Mouse (Mus musculus) thymus, postnatal 10 days (tissue): Measurements from ENCODE around the gene Snapc4.
A peak's percentile ranks its signal among the peaks of the same experiment; 100 is the strongest.

Source experiments
- DNase-seq, 2 experiments: peaks; one replicate each; pipeline ENCODE4 v3.0.0; 2021; ENCODE audit warnings: low spot score in 2 of 2

Snapc4 gene

DNA sequence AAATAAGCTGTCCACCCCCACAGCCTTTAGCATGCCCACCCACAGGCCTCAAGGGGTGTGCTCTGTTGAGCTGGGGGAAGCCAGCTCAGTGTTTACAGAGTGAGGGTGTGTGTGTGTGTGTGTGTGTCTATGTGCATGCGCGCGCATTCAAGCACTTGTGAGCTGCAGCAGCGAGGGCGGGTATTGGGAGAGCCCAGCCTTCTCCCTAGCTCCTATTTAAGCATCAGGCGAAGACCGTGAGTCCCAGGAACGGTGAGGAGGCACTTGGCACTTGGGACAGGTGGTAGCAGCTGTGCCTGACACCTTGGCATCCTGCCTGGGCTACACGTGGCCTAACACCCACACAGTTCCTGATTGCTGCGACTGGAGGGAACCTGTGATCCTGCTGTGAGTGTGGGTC, 38.4 kb downstream of the Snapc4 start:
- DNase-seq: no peak

DNA sequence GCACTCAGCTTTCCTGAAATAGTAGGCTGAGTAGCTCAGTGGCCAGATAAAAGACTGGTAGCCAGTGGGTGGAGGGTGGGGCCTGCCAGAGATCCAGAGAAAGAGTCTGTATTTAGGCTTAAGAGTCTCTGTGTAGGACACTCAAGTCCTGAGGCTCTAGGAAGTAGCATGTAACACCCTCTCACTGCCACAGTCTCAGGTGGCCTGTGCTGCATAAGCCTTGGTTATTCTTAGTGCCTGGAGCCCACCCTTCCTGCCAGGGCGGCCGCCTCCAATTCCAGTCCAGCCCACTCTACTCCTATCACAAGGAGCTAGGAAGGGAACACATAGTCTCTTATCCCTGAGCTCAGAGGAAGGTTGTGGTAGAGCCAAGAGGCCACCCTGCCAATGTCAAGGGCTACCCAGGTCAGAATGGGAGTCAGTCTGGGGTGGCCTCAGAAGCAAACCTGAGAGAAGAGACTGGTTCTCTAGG, 38.9 kb downstream of the Snapc4 start:
- no peak for DNase-seq

DNA sequence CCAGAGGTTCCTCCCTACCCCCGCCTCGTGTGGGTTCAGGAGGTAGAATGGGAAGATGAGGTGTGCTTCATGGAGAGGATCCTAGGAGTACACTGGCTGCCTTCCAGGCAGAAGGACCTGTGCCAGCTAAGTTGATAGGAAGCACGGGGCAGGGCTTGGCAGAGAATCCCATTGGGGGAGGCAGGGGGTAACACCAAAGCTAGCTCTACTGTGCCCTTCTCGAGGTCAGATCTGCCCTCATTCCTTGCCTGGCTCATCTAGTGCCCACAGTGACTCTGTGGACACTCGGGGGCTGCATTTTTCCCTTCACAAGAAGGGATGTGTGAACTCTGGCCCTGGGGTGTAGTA, 41.3 kb downstream of the Snapc4 start:
- no peak for DNase-seq

DNA sequence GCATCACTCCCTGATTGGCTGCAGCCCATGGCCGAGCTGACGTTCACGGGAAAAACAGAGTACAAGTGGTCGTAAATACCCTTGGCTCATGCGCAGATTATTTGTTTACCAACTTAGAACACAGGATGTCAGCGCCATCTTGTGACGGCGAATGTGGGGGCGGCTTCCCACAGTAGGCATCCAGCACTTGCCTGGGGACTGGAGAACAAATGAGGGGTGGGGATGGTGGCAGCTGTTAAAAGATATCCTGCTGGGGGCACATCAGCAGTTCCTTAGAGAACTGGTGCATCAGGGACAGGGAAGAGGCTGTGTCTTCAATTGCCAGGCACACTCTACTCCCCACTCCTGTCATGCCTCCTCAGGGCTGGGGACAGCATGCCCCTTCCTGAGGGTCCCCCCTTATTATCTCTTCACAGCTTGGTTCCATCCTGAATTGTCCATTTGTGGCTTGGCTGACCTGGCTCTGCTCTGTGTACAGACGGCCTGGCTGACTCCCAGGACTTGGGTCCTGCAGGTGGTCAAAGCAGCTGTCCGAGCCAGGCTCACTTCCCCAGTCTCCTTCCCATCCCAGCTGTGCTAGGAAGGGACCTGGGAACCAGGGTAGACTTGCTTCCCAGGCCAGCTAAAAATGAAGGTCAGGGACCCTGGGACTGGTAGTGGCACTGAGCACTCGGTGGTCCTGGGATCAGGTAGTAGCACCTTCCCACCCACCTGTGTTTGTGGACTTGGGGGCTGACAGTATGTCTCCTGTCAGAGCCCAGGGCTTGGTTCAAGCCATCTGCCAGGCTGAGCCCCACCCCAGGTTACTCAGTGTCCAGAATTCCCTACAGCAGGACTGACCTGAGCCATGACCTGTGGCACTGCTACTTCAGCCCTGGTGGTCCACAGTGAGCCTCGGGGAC, 41.9 kb downstream of the Snapc4 start:
- no peak for DNase-seq

DNA sequence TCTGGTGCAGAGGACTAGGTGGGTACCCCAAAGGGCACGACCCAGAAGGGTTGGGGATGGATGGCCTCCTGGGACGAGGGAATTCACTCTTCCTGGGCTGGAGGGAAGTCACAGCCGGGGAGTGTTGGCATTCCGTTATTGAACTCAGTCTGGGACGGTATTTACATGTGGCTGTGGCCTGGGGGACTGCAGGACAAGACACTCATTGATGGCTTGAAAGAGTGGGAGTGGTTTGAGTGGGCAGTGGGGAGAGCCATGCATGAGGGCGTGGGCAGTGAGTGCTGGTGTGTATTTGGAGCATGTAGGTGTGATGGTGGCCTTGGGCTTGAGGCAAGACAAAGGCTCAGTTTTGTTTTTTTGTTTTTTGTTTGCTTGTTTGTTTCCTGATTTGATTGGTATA, 49.8 kb downstream of the Snapc4 start:
- no peak for DNase-seq

DNA sequence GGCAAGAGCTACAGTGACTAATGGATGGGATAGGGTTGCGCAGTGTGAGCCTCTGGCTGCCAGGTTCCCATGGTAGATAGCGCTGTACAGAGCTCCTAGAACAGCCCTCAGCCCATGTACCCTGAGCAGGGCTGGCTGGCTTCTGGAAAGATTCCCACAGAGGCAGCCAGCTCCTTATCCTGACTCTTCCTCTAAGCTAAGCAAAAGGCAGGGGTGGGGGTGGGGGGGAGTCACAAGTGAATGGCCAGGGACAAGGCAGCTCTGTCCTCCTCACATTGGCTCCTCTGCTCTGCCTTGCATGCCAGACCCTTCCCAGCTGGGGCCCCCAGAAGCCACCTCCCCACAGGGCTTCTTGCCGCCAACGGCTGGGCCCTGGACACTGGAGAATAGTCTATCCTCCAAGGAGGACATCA, 50.4 kb downstream of the Snapc4 start:
- DNase-seq: no peak

DNA sequence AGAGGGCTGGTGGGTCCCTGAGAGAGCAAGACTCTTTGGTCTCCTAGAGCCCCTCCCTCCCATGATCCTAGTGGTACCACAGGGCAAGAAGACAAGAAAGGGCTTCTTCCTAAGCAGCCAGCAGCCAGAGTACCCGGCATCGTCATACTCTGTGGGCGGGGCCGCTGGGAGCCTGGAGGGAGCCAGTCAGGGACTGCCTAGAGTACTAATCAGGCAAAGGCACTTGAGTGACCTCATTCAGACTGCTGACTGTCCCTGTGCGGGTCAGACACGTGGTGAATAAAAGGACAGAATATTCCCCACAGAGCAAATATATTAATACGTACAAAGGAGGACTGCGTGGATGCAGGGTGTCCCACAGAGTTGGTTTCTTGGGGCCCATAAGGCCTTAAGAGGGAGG, 51.1 kb downstream of the Snapc4 start:
- DNase-seq: no peak

DNA sequence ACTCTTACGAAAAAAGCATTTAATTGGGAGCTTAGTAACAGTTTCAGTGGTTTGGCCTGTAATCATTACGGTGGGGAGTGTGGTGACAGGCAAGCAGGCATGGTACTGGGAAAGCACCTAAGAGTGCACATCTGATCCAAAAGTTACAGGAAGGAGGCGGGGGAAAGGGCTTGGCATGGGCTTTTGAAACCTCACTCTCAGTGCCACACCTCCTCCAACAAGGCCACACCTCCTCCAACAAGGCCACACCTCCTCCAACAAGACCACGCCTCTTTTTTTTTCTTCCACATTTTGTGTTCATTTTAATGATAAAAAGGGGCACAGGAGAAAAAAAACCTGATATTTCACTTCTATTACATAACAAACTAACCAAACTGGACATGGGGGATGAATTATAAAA, 52.6 kb downstream of the Snapc4 start:
- DNase-seq: no peak

DNA sequence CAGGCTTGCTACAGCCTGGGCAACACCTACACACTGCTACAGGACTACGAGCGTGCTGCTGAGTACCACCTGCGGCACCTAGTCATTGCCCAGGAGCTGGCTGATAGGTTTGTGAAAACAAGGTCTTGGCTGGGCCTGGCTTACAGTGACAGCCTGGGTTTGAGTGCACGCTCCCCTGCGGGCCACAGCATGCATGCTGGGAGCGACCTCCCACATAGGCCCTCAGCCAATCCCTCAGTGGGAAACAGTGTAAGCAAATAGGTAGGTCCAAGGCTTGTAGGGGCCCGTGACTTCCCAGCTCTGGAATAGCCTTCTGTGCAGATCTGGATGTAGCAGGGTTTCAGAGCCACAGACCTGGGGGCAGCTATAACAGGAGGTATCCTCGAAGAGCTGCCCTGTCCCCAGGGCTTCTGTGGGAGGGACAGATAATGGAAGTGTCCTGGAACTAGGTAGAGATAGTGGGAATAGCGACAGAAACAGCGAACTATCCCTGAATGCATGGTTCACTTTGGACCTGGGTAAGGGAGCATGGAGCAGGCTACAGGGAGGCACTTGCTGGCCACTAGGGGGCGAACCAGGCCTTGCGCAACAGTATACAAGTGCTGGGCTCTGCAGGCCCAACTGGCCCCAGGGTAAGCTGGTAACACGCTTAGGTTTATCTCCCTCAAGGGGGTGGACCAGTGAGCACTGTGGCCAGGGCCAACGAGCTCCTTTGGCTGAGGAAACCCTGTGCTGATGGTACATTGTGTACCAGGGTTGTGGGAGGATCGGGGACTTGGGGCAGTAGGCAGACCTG, 54.9 kb downstream of the Snapc4 start:
- DNase-seq: peak in 1 of 2 experiments; percentile 63

DNA sequence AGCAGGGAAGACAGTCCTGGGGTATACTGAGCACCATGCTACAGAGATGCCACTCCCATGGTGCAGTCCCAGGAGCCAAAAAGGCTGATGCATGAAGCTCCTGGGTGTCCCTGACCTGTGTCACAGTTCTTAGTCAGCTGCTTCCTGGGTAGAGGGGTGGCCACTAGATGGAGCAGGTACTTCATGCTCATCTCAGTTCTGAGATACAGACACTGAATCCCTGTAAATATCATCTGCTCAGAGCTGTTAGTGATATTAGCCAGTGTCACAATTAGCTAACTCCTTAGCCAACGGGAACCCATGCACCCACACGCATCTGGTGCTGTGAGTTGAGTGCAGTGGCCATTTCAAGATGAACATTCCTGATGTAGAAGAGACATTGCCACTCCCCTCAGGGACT, 55.5 kb downstream of the Snapc4 start:
- DNase-seq: peak; percentile 24 to 53

DNA sequence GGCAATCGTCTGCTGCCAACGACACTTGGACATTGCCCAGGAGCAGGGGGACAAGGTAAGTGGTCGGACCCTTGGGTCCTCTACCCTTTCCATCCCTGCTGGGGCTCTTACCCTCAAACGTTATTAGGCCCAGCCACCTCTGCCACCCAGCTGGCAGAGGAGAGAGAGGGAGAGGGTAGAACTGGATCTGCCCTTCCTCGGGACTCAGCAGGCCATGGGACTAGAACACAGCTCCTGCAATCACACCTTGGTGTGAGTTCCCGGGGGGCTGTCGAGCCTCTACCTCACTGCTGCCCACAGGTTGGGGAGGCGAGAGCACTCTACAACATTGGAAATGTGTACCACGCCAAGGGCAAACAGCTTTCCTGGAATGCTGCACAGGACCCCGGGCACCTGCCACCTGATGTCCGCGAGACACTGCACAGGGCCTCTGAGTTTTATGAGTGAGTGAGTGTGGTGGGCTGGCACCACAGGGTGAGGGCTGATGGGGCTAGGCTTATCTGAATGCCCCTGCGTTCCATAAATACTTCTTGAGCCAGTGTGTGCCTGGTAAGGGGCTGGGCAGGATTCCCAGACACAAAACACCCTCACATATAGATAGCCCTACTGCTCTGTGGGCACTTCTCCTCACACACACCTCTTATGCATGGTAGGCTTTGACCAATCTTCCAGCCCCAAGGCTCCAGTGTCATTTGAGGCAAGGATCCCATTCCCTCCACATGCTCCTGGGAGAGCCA, 56.7 kb downstream of the Snapc4 start:
- no peak for DNase-seq

DNA sequence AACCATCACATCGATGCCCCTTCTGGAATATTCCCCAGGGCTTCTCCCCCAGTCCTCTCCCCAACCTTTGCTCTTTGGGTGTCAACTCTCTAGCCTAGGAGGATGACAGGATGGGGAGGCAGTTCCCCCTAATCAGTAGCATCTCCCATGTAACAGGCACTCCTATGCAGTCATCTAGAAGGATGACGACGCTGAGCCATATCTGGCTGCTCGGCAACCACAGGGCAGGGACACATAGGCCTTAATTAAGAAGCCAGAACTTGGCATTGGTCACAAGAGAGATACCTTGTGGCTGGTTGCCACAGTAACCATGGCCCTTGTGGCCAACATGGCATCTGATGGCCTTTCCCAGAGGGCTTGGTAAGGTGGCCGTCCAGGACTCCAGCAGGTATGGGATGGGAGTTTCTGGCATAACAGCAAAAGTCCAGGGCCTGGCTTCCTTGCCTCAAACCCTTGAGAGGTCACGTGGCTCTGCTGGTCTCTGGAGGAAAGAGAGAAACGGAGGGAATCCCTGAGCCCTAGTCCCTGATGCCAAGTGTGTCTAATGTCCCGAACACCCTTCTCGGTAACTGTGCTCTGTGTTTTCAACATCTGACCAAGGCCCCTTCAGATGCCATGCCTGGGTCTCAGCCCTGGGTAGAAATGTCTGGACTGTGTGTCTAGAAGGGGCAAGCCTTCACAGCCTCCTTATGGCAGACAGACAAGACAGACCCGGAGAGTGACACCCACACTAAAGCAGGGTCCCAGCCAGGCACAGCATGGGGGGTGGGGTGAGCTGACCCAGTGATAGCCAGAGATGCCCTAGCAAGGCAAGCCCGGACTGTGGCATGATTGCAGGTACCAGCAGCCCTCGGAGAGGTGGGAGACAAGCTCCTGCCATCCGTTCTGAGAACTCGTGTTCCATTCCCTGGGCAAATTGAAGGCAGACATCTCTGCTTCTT, 59.9 kb downstream of the Snapc4 start:
- no peak for DNase-seq

DNA sequence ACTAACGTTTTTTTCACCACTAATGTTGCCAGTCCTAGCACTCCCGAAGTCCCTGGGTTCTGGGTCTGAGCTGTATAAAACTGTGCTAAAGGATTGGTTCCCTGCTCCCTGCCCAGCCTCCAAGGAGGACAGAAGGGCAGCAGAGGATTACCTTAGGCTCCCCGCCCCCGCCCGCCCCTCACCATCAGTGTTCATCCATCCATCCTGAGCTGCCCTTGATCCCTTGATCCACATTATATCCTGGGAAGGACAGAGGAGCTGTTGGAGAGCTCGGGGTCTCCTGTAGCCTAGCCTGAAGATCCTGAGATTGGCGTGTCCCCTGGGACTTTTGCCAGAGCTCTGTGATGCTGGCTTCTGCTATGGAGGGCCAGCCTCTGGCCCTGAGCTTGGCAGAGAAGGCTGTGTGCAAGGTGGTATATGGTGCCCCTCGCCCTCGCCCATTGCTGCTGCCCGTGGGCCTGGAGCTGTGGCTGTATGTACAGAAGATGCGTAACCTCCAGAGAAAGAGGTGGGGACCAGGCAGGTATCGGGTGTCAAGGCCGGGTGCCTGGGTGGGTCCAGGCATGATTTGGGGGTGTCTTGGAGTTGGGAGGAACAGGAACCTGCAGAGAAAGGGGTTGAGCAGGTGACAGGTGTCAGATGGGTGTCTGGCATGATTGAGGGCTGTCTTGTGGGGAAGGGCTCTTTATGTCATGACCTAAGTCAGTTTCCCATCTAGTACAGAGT, 60.8 kb downstream of the Snapc4 start:
- DNase-seq: no peak

DNA sequence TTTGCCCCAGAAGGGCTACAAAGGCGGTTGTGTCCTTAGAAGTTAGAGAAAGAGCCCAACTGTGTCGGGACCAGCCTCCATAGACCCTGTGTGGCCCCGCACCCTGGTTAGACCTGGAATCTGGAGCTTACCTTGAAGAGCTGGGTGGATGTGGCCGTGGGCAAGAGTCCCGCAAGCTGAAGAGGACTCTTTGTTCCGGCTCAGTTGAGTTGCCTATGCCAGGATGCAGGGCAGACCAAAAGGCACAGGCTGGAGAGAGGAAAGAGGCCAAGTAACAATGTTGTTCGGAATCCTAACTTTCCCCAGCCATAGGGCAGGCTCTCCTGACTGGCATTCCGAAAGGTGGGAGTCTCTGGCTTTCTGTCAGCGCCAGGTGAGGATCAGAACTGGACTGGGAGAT, 61.3 kb downstream of the Snapc4 start:
- DNase-seq: no peak

DNA sequence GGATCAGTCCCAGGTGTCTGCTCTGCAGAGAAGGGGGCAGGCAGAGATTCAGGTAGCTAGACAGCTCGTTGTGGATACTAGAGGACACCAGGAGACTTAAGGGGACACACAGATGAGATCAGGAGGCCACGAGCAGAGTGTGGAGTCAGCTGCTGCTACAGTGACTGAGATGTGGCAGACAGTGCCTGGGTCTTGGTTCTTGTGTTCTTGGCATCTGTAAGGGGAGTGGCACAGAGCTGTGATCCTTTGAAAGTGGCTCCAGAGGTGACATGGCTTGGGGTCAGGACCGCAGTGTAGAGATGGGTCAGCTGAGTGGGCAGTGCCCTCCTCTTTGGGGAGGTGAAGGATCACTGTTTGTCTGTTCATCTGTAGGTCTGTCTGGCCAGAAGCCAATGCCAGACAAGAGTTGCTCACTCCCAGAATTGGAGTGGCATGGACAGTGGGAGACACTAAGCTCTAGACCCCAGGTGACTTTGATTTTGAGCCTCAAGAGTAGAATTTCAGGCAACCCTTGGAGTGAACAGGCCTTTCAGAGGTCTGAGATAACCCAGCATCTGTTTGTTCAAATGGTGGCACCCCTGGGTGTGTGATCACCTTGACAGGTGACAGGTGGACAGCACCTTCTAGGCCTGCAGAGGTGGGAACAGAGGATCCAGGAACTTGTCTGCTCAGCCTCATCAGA, 62.3 kb downstream of the Snapc4 start:
- DNase-seq: no peak

DNA sequence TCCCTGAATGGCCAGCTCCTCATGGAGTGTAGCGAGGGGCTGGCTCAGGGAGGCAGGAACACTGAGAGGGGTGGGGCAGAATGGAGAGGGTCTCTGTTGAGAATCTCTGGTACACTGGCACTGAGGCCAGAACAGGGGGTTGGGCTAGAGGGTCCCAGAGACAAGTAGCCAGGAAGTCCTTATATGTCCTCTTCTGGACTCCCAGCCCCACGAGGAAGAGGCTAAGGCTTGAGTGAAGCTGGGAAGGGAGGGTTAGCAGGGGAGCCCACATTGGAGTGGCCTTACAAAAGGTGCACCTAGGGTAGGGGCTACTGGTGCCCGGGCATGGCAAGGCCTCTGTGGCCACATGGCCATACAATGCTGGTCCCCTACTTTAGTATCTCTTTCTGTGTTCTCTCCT, 63.1 kb downstream of the Snapc4 start:
- DNase-seq: no peak

DNA sequence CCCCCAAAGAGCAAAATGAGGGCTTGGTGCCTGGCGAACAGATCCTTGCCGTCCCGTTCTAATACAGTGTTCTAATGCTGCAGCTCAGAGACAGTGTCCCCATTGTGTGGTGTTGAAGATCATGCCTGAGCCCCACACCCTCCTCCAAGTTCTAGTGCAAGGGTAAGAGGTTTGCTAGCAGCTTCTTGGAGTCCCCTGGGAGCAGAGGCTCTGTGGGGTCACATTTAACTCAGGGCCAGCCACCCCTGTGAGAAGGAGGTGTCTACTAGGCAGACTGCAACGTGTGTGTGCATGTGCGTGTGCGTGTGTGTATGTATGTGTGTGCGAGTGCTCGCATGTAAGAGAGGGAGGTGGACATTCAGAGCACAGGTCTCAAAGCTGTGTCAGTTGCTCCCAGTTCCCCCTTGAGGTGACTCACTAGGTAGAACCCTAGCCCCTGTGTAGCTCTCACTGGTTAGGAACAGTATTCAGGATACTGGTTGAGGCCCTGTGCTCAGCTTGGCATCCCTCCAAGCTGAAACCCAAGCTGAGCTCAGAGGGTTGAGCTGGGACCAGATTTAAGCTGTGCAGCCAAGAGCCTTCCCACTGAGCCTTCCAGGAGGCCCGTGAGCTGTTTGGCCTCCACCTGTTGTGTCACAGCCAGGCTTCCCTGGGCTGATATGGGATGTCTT, 63.7 kb downstream of the Snapc4 start:
- no peak for DNase-seq

DNA sequence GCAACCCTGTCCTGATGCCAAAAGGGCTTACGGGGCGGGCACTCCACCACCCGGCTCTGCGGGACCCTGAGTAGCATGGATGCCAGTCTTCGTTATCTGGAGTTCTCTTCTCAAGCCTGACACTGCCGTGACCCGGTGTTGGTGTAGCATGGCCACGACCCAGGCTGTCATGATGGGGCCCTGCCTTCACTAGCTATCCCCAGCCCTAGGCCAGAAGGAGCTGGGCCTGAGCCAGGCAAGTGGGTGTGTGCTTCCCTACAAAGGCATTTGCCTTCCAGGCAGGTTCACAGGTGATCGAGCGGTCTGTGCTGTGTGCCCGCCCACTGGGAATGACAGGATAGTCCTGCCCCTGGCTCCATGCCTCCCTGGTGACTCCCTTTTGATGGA, 64.5 kb downstream of the Snapc4 start:
- DNase-seq: no peak
